Mouse (Mus musculus): ENCODE data around the gene Plekhm1.

- TF ChIP-seq POLR2A (IDR thresholded peaks at IDR 0.05; ENCODE audit: control insufficient read depth in 1 of 2, insufficient read depth in 1 of 2, low read depth in 1 of 2, low read length in 2 of 2, poor library complexity in 1 of 2) (no peak), TBP (IDR thresholded peaks at IDR 0.05; ENCODE audit: low read depth, low read length) (no peak), MAFK (IDR thresholded peaks at IDR 0.05; ENCODE audit: borderline replicate concordance, low read depth, low read length) (no peak), HCFC1 (IDR thresholded peaks at IDR 0.05; ENCODE audit: low read depth, low read length) (no peak), SIN3A (IDR thresholded peaks at IDR 0.05; ENCODE audit: low read length) (no peak), POLR2AphosphoS2 (IDR thresholded peaks at IDR 0.05; ENCODE audit: low read length) (no peak), EP300 (IDR thresholded peaks at IDR 0.05; ENCODE audit: low read depth in 1 of 2, low read length in 2 of 2) (no peak), TCF12 (IDR thresholded peaks at IDR 0.05; ENCODE audit: low read depth, low read length) (no peak)
Measured at GRCm38 (mm10) chr11:103399050-103399449, 13.4 kb downstream of the Plekhm1 start.

Measured in MEL (cell line).